Mouse (Mus musculus): Measurements from ENCODE around the gene Fibp. TPM values are rescaled to one million over a fixed set of nuclear protein-coding genes. Genes with fewer than 3 reads are reported as not detected.

Fibp gene
- polyA plus RNA-seq, 1 experiment from 2014 or later = 105 TPM

DNA sequence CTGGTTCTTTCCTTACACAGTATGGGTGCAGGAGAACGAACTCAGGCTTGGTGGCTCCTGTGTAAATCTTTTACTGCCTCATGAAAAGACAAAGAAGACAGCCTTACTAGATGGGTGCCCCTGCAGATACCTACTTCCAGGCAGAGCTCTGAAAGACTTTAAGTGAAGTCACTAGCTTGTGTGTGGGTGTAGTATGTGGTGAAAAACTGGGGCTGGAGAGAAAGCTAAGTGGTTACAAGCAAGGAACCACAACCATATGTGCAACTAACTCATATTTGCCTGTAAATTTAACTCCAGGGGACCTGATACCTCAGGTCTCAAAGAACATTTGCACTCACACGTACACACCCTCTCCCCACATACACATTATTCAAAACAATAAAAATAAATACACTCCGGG is 519 bp upstream of the Fibp start:
- H3K9me3 ChIP-seq (replicated peaks; ENCODE audit: control insufficient read depth, low read length) = no peaks in the 10 kb centered on the region
- peaks cover 6% of the 10 kb centered on the region; the same call in 1 of the 2 replicates for H3K4me1 ChIP-seq (ENCODE audit: control insufficient read depth, insufficient read depth, low read length)
- DNase-seq (ENCODE audit: low spot score) (no peak), ATAC-seq (replicated peaks; ENCODE audit: insufficient number of reproducible peaks, low FRiP score, low TSS enrichment, low read depth) (no peak)
- peak overlapping the region; percentile 47 for H3K4me2 ChIP-seq (ENCODE audit: low read depth, low read length)
- peak overlapping the region; percentile 56 for H3K9ac ChIP-seq (replicated peaks; ENCODE audit: low read length)
- no peaks in the 10 kb centered on the region; the same call in none of the 2 replicates for H3K36me3 ChIP-seq (replicated peaks; ENCODE audit: control insufficient read depth, insufficient read depth, low read depth, low read length)
- H3K4me3 ChIP-seq (ENCODE audit: low read depth, low read length) = peak overlapping the region; percentile 56
- 30% methylated on average over 3 of the region's 3 CpGs for WGBS
- H3K27me3 ChIP-seq (ENCODE audit: control insufficient read depth, insufficient read depth, low read length) = no peaks in the 10 kb centered on the region
- H3K27ac ChIP-seq (replicated peaks; ENCODE audit: low read depth, low read length) = no peak overlapping the region

DNA sequence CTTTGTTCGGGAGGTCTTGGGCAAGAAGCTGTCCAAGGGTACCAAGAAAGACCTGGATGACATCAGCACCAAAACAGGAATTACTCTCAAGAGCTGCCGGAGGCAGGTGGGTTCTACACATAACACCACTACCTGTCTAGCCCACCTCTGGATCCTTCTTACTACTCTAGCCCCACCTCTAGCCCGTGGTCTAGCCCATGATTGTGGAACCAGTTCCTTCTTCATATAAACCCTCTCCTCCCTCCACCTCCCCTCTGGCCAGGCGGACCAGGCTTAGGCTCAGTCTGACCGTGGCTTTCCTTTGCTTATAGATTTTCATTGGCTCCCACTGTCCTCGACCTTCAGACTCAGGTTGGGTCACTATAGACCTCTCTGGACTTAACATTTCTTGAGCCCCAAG is 996 bp downstream of the Fibp start:
- WGBS = 85% methylated on average over 6 of the region's 6 CpGs
- H3K9me3 ChIP-seq (replicated peaks; ENCODE audit: control insufficient read depth, low read length) = no peaks in the 10 kb centered on the region
- no peaks in the 10 kb centered on the region for H3K27me3 ChIP-seq (ENCODE audit: control insufficient read depth, insufficient read depth, low read length)
- H3K4me3 ChIP-seq (ENCODE audit: low read depth, low read length) = peak overlapping the region; percentile 56; the same call in 1 of the 2 replicates
- peak overlapping the region; percentile 56 for H3K9ac ChIP-seq (replicated peaks; ENCODE audit: low read length)
- no peak for DNase-seq (ENCODE audit: low spot score)
- no peak overlapping the region for H3K27ac ChIP-seq (replicated peaks; ENCODE audit: low read depth, low read length)
- peaks cover 5% of the 10 kb centered on the region for H3K36me3 ChIP-seq (replicated peaks; ENCODE audit: control insufficient read depth, insufficient read depth, low read depth, low read length)
- no peak for ATAC-seq (replicated peaks; ENCODE audit: insufficient number of reproducible peaks, low FRiP score, low TSS enrichment, low read depth)
- H3K4me1 ChIP-seq (ENCODE audit: control insufficient read depth, insufficient read depth, low read length) = peaks cover 3% of the 10 kb centered on the region; the same call in 1 of the 2 replicates
- no peak overlapping the region; the same call in 1 of the 2 replicates for H3K4me2 ChIP-seq (ENCODE audit: low read depth, low read length)

DNA sequence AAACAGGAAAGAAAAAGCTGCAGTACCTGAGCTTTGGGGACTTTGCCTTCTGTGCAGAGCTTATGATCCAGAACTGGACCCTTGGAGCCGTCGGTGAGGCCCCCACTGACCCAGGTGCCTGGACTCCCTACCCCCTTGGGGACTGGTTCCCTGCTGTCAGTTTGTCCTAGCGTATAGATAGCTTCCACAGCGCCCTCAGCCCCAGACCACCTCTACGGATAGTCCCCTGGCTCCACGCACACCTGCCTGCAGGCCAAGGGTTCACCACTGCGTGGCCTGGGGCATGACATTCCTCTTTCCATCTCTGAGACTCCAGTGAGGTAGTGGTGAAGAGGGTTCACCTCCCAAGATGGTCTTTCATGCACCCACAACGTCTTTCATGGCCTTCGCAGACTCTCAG is 2.8 kb downstream of the Fibp start:
- Histone ChIP-seq H3K27me3 (ENCODE audit: control insufficient read depth, insufficient read depth, low read length) (no peaks in the 10 kb centered on the region), H3K27ac (replicated peaks; ENCODE audit: low read depth, low read length) (no peak overlapping the region), H3K9me3 (replicated peaks; ENCODE audit: control insufficient read depth, low read length) (no peaks in the 10 kb centered on the region), H3K4me3 (ENCODE audit: low read depth, low read length) (no peak overlapping the region), H3K9ac (replicated peaks; ENCODE audit: low read length) (no peak overlapping the region), H3K4me1 (ENCODE audit: control insufficient read depth, insufficient read depth, low read length) (no peaks in the 10 kb centered on the region; the same call in 1 of the 2 replicates), H3K4me2 (ENCODE audit: low read depth, low read length) (no peak overlapping the region), H3K36me3 (replicated peaks; ENCODE audit: control insufficient read depth, insufficient read depth, low read depth, low read length) (peaks cover 5% of the 10 kb centered on the region)
- WGBS = 87% methylated on average over 9 of the region's 9 CpGs
- DNase-seq (ENCODE audit: low spot score) (no peak), ATAC-seq (replicated peaks; ENCODE audit: insufficient number of reproducible peaks, low FRiP score, low TSS enrichment, low read depth) (no peak)

DNA sequence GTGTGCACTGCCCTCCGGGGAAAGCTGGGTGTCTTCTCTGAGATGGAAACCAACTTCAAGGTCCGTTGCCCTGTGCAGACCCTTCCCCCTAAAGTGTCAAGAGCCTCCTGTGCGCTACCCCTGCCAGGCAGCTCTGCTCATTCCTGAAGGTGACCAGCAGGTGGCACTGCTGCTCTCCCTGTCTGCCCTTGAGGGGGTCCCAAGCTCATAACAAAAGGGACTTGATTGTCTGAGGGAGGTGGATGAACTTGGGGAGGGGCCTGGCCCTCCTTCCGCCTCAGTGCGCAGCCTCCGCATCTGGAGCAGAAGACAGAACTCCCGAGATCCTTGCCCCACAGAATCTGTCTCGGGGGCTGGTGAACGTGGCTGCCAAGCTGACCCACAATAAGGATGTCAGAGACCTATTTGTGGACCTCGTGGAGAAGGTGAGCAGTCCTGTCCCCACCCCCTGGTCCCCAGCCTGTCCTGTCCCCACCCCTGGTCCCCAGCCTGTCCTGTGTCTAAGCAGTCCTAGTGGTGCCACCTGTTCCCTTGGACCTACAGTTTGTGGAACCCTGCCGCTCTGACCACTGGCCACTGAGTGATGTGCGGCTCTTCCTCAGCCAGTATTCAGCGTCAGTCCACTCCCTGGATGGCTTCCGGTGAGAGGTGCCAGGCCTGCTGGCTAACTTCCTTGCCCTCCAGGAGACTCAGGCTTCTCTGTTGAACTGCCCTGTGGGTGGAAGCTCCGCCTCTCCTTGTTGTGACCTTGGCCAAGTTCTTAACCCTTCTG is 3.6 kb downstream of the Fibp start:
- WGBS = 50% methylated on average over 15 of the region's 15 CpGs
- Histone ChIP-seq H3K27ac (replicated peaks; ENCODE audit: low read depth, low read length) (no peak overlapping the region), H3K4me1 (ENCODE audit: control insufficient read depth, insufficient read depth, low read length) (no peaks in the 10 kb centered on the region), H3K9ac (replicated peaks; ENCODE audit: low read length) (peak overlapping the region; percentile 6; the same call in 1 of the 2 replicates), H3K4me3 (ENCODE audit: low read depth, low read length) (peak overlapping the region; percentile 12; the same call in 1 of the 2 replicates), H3K36me3 (replicated peaks; ENCODE audit: control insufficient read depth, insufficient read depth, low read depth, low read length) (peaks cover 5% of the 10 kb centered on the region), H3K9me3 (replicated peaks; ENCODE audit: control insufficient read depth, low read length) (no peaks in the 10 kb centered on the region), H3K4me2 (ENCODE audit: low read depth, low read length) (peak overlapping the region; percentile 0; the same call in 1 of the 2 replicates), H3K27me3 (ENCODE audit: control insufficient read depth, insufficient read depth, low read length) (no peaks in the 10 kb centered on the region)
- DNase-seq (ENCODE audit: low spot score) (peak; percentile 88), ATAC-seq (replicated peaks; ENCODE audit: insufficient number of reproducible peaks, low FRiP score, low TSS enrichment, low read depth) (peak; percentile 47; the same call in 1 of the 2 replicates)

DNA sequence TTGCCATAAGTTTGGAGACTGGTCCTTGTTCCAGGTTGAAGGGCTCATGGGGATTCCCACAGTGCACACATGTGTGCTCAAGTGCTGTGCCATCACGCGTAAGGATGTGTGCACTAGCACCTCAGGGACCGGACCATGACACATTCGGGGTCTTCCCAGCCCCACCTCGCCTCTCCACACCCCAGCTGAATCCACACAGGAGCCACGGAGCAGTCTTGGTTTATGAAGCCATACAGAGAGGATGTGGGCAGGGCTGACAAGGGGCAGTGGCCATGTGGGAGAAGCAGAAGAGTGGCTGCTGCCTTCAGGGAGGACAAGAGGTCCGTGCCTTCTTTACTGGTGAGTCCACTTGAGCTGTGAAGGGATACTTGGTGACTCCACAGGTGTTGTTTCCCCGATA is 4.6 kb downstream of the Fibp start:
- ATAC-seq (replicated peaks; ENCODE audit: insufficient number of reproducible peaks, low FRiP score, low TSS enrichment, low read depth) = no peak
- 92% methylated on average over 8 of the region's 8 CpGs for WGBS
- Histone ChIP-seq H3K4me2 (ENCODE audit: low read depth, low read length) (no peak overlapping the region), H3K36me3 (replicated peaks; ENCODE audit: control insufficient read depth, insufficient read depth, low read depth, low read length) (peaks cover 5% of the 10 kb centered on the region), H3K27ac (replicated peaks; ENCODE audit: low read depth, low read length) (no peak overlapping the region), H3K27me3 (ENCODE audit: control insufficient read depth, insufficient read depth, low read length) (no peaks in the 10 kb centered on the region), H3K9ac (replicated peaks; ENCODE audit: low read length) (no peak overlapping the region), H3K4me3 (ENCODE audit: low read depth, low read length) (no peak overlapping the region), H3K4me1 (ENCODE audit: control insufficient read depth, insufficient read depth, low read length) (no peaks in the 10 kb centered on the region), H3K9me3 (replicated peaks; ENCODE audit: control insufficient read depth, low read length) (no peaks in the 10 kb centered on the region)
- no peak for DNase-seq (ENCODE audit: low spot score)

DNA sequence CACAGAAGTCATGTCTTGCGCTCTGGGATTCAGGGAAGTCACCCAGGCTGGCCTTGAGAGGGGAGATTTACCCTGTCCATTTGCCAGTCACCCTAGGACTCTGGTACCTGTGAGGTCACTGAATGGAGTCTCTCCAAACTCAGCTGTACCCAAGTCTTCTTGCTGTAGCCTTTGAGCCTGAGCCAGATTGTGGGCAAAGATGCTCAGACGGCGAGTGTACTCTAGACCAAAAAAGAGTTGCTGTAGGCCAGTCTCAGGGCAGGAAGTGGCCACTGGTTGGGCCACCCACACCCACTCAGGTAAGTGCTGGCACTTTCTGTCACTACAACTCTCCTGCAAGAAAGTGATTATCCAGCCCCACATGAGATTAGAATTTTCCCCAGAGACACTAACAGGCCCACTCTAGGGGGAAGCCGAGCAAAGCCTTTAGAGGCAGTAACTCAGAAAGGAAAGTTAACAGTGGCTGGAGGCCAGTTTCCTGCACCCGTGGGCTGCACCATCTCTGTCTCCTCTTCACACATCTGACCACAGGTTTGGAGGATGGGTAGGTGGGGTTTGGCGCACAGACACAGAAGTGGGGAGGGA is 6.6 kb downstream of the Fibp start:
- no peak overlapping the region for H3K27ac ChIP-seq (replicated peaks; ENCODE audit: low read depth, low read length)
- H3K4me1 ChIP-seq (ENCODE audit: control insufficient read depth, insufficient read depth, low read length) = no peaks in the 10 kb centered on the region
- no peaks in the 10 kb centered on the region for H3K9me3 ChIP-seq (replicated peaks; ENCODE audit: control insufficient read depth, low read length)
- DNase-seq (ENCODE audit: low spot score) = no peak
- H3K36me3 ChIP-seq (replicated peaks; ENCODE audit: control insufficient read depth, insufficient read depth, low read depth, low read length) = peaks cover 5% of the 10 kb centered on the region
- no peaks in the 10 kb centered on the region for H3K27me3 ChIP-seq (ENCODE audit: control insufficient read depth, insufficient read depth, low read length)
- no peak overlapping the region for H3K9ac ChIP-seq (replicated peaks; ENCODE audit: low read length)
- ATAC-seq (replicated peaks; ENCODE audit: insufficient number of reproducible peaks, low FRiP score, low TSS enrichment, low read depth) = no peak
- H3K4me2 ChIP-seq (ENCODE audit: low read depth, low read length) = no peak overlapping the region
- 95% methylated on average over 6 of the region's 6 CpGs for WGBS
- H3K4me3 ChIP-seq (ENCODE audit: low read depth, low read length) = no peak overlapping the region

DNA sequence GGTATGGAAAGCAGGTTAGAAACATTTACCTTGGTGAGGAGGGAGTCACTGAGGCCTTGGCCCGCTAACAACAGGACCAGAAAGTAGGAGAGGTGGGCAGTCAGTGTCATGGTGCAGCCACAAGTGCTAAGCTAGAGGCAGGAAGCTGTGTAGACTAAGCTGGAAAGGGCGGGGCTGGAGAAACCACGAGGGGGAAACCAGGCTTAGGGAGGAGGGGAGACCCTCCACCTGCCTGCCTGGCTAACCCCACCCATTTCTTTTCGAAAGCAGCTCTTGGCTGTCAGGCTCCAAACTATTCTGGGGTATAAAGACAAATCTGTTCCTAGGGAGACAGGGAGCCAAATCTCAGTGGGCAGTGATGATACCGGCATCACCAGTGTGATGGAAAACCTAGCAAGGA is 8.0 kb downstream of the Fibp start, which contains the start of gene Ctsw:
Gene Ctsw (minus strand): TSS at position 134 of the 400 bp plus-strand sequence.
- DNase-seq (ENCODE audit: low spot score) (no peak), ATAC-seq (replicated peaks; ENCODE audit: insufficient number of reproducible peaks, low FRiP score, low TSS enrichment, low read depth) (no peak)

DNA sequence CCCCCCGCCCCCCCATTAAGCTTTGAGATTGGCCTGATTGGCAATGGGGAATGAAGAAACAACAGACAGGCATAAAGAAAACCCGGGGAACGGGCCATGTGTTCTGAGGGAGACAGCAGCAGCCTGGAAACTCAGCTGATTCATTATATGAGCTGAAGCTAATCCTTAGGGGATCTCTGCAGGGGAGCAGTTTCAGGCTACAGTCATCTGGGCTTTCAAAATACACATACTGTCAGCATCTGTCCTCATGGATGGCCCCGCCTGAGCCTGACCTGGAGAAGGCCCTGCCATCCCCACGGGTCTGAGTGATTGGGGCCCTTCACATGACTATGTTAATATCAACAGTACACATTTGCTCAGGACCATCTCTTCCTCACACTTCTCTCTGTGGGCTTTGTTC is 11.4 kb downstream of the Fibp start:
- WGBS = 55% methylated on average over 5 of the region's 5 CpGs
- no peak overlapping the region for H3K4me3 ChIP-seq (ENCODE audit: low read depth, low read length)

More for the DNA sequence above, 8.0 kb downstream of the Fibp start, which contains the start of gene Ctsw:
- Histone ChIP-seq H3K4me3 (ENCODE audit: low read depth, low read length) (no peak within 1 kb of the TSS), H3K27ac (replicated peaks; ENCODE audit: low read depth, low read length) (no peak within 1 kb of the TSS), H3K9ac (replicated peaks; ENCODE audit: low read length) (no peak within 1 kb of the TSS), H3K4me1 (ENCODE audit: control insufficient read depth, insufficient read depth, low read length) (no peaks in the 10 kb centered on the region), H3K9me3 (replicated peaks; ENCODE audit: control insufficient read depth, low read length) (no peaks in the 10 kb centered on the region), H3K36me3 (replicated peaks; ENCODE audit: control insufficient read depth, insufficient read depth, low read depth, low read length) (peaks cover 5% of the 10 kb centered on the region), H3K27me3 (ENCODE audit: control insufficient read depth, insufficient read depth, low read length) (no peaks in the 10 kb centered on the region), H3K4me2 (ENCODE audit: low read depth, low read length) (no peak within 1 kb of the TSS)
- WGBS = 63% methylated on average over 5 of the region's 5 CpGs

More for the DNA sequence above, 11.4 kb downstream of the Fibp start:
- Histone ChIP-seq H3K4me2 (ENCODE audit: low read depth, low read length) (no peak overlapping the region), H3K36me3 (replicated peaks; ENCODE audit: control insufficient read depth, insufficient read depth, low read depth, low read length) (no peaks in the 10 kb centered on the region; the same call in 1 of the 2 replicates), H3K9ac (replicated peaks; ENCODE audit: low read length) (no peak overlapping the region), H3K27ac (replicated peaks; ENCODE audit: low read depth, low read length) (no peak overlapping the region), H3K4me1 (ENCODE audit: control insufficient read depth, insufficient read depth, low read length) (no peaks in the 10 kb centered on the region), H3K27me3 (ENCODE audit: control insufficient read depth, insufficient read depth, low read length) (no peaks in the 10 kb centered on the region), H3K9me3 (replicated peaks; ENCODE audit: control insufficient read depth, low read length) (no peaks in the 10 kb centered on the region)
- DNase-seq (ENCODE audit: low spot score) (no peak), ATAC-seq (replicated peaks; ENCODE audit: insufficient number of reproducible peaks, low FRiP score, low TSS enrichment, low read depth) (no peak)

Data from embryonic facial prominence, embryonic 11.5 days (tissue).